Mouse (Mus musculus) bone marrow macrophage, adult 2 months (primary cell): ENCODE data around the gene Dennd1b. TPM values are rescaled to one million over a fixed set of nuclear protein-coding genes. Genes with fewer than 3 reads are reported as not detected.
A peak's percentile ranks its signal among the peaks of the same experiment; 100 is the strongest.

Source experiments
- H3K27ac ChIP-seq: 2 replicates; pipeline ENCODE4 v1.5.1; 2012; ENCODE audit warnings: low read depth, low read length; ENCODE audit not compliant: insufficient read depth
- H3K4me1 ChIP-seq: 2 replicates; pipeline ENCODE4 v1.6.1; 2012; ENCODE audit warnings: low read length; ENCODE audit not compliant: control insufficient read depth, insufficient read depth
- H3K4me3 ChIP-seq: 2 replicates; pipeline ENCODE4 v1.5.1; 2012; ENCODE audit warnings: mild to moderate bottlenecking, low read length, moderate library complexity; ENCODE audit not compliant: insufficient read depth
- CTCF ChIP-seq: IDR thresholded peaks from 2 replicates; pipeline ENCODE4 v1.5.1; 2012; ENCODE audit warnings: low read depth, mild to moderate bottlenecking, low read length, moderate library complexity
- POLR2A ChIP-seq: IDR thresholded peaks from 2 replicates; pipeline ENCODE4 v1.6.1; 2012; ENCODE audit warnings: mild to moderate bottlenecking, low read depth, low read length, borderline replicate concordance
- polyA plus RNA-seq: library from polyadenylated mRNA; stranded (reverse); fragments of >200 nt; gene quantifications from 2 replicates; pipeline ENCODE4 v1.2.4, GENCODE M21; 2012; ENCODE audit not compliant: missing spikeins, insufficient read depth, insufficient read length

The Dennd1b gene
- polyA plus RNA-seq, 1 experiment, result 34.4 TPM

DNA sequence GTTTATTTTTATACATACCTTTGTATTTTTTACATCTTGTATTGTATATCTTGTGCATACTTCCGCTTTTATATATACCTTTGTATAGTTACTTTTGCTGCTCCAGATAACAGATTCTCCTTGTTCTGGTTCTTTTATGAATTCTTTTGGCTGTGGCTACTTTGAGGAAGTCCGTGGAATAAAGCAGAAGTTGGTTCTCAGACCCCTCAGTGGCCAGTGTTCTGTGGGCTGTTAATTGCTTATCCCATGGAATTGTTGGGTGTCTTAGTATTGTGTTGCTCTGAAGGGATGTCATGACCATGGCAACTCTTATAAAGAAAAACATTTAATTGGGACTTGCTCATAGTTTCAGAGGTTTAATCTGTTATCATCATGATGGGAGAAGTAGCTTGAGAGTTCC is 40.3 kb downstream of the Dennd1b start:
- Histone ChIP-seq H3K4me3 (no peak overlapping the region), H3K4me1 (peaks cover 38% of the 10 kb centered on the region), H3K27ac (no peak overlapping the region; the same call in 1 of the 2 replicates)
- TF ChIP-seq CTCF (no peak), POLR2A (no peak)

DNA sequence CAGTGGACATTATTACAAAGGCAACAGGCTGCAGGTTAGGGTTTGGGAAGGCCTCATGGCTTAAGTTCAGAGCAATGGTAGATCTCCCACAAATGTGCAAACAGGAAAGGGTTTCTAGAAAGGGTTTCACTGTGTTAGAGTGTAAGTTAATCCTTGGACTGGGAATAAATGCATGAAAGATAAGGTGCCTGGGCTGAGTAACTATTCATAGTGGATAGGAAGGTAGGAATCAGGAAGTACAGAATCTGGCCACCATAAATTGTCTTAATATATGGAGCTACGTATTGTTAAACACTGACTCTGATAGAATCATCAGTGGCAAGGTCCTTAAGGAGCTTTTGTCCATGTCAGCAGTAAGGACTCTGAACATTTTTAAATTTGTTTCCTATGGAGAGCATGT is 42.8 kb downstream of the Dennd1b start:
- TF ChIP-seq POLR2A, result no peak
- TF ChIP-seq CTCF, result no peak
- Histone ChIP-seq H3K4me3 (no peak overlapping the region), H3K4me1 (peaks cover 38% of the 10 kb centered on the region), H3K27ac (no peak overlapping the region)

DNA sequence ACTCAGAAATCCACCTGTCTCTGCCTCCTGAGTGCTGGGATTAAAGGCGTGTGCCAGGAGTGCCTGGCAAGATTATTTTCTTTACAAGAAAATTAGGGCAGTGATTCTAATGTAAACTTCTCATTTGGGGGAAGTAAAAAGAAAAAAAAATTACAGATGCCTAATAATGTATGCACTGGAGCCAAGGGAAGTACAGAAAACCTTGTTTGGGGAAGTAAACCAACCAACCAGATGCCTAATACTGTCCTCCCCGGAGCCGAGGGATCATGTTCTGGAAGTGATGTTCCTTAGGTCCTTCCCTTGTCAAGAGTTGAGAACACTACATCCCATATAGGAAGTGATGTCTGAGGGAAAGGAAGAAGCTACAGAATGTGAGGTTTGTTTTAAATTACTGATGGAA is 44.2 kb downstream of the Dennd1b start:
- TF ChIP-seq POLR2A (no peak), CTCF (no peak)
- Histone ChIP-seq H3K4me1 (peaks cover 29% of the 10 kb centered on the region), H3K27ac (peak overlapping the region; percentile 55), H3K4me3 (no peak overlapping the region)

DNA sequence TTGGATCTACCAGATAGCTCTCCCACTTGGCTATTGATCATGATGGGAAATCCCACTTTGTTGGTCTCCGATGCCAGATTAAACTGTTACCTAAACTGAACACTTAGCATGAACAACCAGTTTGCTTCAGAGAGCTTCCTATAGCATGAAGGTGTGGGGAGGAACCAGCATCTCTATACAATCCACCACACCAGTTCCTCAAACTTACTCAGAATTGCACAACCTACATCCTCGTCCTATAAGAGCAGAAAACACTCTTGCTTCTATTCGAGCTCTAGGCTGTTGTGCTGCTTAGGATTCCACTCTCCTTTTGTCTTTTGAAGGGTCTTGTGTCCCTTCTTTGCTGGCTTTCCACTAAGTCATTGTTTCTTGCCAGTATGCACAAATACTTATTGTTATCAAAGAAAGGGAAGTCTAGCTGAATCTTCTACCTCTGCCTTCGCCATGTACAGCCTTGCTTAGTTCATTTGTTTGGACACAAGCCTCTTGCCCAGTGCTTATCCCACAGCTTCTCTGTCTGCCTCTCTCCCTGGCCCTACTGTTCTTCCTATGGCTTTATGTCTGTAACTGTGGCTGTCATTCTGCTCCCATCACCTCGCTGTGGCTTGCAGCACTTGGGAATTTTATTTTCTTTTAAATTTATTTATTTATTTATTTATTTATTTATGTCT is 52.0 kb downstream of the Dennd1b start:
- Histone ChIP-seq H3K4me3 (no peak overlapping the region), H3K4me1 (peaks cover 10% of the 10 kb centered on the region), H3K27ac (no peak overlapping the region)
- TF ChIP-seq CTCF (no peak), POLR2A (no peak)

GRCm38 (mm10) chr1:139021298-139021697 is 58.1 kb downstream of the Dennd1b start:
- TF ChIP-seq POLR2A, result no peak
- TF ChIP-seq CTCF, result no peak
- peaks cover 4% of the 10 kb centered on the region; the same call in 1 of the 2 replicates for H3K4me1 ChIP-seq
- no peak overlapping the region for H3K4me3 ChIP-seq
- no peak overlapping the region for H3K27ac ChIP-seq

- Histone ChIP-seq H3K4me1 (no peaks in the 10 kb centered on the region), H3K27ac (no peak overlapping the region), H3K4me3 (no peak overlapping the region)
- TF ChIP-seq POLR2A, result no peak
Observed at GRCm38 (mm10) chr1:139025882-139026645, 62.8 kb downstream of the Dennd1b start.

- H3K4me3 ChIP-seq, result no peak overlapping the region
- TF ChIP-seq POLR2A (no peak), CTCF (no peak)
- no peaks in the 10 kb centered on the region for H3K4me1 ChIP-seq
- no peak overlapping the region for H3K27ac ChIP-seq
Observed at GRCm38 (mm10) chr1:139029521-139029920, 66.3 kb downstream of the Dennd1b start.

DNA sequence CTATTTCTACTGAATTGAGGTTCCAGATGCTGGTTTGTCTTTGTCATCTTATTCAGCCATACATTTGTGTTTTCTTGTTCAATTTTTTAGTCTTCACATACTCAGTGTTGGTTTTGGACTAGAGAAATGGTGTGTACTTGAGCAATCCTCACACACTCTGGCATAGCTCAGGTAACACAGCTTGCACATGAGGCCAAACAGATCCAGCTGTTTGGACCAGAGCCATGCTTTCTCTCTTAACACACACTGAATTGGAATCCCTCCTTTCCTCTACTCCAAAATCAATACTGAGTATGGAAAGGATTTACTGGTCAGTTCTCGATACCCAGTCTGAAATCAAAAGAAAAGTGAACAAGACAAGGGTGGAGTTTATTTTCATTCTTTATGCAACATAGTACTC is 69.2 kb downstream of the Dennd1b start:
- H3K4me1 ChIP-seq, result peaks cover 16% of the 10 kb centered on the region
- no peak overlapping the region for H3K4me3 ChIP-seq
- H3K27ac ChIP-seq, result no peak overlapping the region
- TF ChIP-seq POLR2A (no peak), CTCF (no peak)

- no peak overlapping the region for H3K27ac ChIP-seq
- peaks cover 16% of the 10 kb centered on the region for H3K4me1 ChIP-seq
- H3K4me3 ChIP-seq, result no peak overlapping the region
- no peak for TF ChIP-seq POLR2A
- no peak for TF ChIP-seq CTCF
Observed at GRCm38 (mm10) chr1:139035141-139035540, 71.9 kb downstream of the Dennd1b start.

DNA sequence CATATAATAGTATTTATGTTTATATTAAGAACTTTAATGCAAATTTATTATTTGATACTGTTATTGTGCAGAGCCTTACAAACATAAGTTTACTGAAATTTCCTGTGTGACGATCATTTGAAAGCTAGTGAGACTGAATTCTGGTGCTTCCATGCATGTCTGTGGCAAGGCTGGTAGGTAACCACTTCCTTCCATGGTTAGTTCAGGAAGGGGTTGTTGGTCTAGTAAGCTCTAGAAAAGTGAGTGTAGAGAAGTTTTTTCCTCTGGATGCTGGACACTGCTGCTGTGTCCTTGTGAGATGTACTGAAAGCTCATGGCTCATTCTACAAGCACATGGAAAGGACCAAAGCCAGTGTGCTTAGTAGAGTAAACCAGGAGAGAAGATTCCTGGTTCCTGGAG is 73.1 kb downstream of the Dennd1b start:
- H3K4me1 ChIP-seq, result peaks cover 17% of the 10 kb centered on the region
- TF ChIP-seq POLR2A (no peak), CTCF (no peak)

More for the DNA sequence above, 73.1 kb downstream of the Dennd1b start:
- Histone ChIP-seq H3K4me3 (no peak overlapping the region), H3K27ac (no peak overlapping the region)
